Mouse (Mus musculus): ENCODE results near the gene Mon1b.

The Mon1b gene

DNA sequence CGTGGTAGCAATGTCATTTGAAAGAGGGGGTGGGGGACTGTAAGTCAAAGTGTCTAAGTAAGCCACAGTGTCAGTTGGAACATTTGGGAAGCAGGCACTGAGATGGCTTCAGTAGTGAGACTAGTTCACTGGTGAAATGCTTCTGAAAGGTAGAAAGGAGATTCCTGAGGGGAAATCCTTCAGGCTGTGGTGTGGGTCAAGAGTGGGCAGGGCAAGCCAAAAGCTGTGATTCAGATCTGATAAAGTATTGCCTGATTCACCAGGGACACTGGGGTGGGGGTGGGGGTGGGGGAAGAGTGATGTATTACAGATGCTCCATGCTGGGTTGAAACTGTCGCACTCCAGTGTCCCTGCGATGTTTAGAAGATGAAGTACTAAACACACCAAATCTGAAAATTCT is 39.2 kb downstream of the Mon1b start:
- DNase-seq, result no peak

DNA sequence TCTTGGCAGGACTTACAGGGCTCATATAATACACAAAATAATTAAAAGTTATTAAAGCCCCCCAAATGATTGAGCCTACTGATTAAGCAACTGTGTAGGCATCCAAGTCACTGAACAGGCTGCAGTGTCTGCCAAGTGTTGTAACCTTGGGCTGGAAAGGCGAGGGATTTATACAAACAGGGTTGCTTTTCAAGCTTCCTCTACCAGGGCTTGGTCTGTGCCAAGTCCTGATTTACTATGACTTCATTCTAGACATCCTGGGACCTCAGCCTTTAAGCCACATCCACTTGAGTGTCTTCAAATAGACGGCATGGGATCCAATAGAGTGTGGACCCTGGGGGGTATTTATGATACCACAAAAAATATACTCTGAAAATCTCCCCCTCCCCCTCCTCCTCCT is 39.9 kb downstream of the Mon1b start:
- DNase-seq, result peak; percentile 29

- no peak for DNase-seq
Measured at GRCm38 (mm10) chr8:113676811-113677210, 41.4 kb downstream of the Mon1b start.

DNA sequence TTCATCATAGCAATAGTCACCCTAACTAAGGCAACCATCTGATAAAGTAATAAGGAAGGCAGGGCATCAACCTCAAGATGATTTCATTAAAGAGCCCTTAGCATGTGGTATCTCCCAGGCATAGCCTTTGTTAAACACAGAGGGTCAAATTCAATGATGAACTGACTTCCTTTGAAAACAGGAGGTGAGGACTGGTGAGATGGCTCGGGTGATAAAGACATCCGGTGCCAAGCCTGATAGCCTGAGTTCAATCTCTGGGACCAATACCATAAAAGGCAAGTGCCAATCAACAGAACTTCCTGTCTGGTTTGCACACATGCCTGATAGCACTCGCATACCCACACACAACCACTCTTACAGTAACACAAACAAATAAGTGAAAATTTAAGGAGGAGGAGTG is 44.0 kb downstream of the Mon1b start:
- DNase-seq, result no peak

DNA sequence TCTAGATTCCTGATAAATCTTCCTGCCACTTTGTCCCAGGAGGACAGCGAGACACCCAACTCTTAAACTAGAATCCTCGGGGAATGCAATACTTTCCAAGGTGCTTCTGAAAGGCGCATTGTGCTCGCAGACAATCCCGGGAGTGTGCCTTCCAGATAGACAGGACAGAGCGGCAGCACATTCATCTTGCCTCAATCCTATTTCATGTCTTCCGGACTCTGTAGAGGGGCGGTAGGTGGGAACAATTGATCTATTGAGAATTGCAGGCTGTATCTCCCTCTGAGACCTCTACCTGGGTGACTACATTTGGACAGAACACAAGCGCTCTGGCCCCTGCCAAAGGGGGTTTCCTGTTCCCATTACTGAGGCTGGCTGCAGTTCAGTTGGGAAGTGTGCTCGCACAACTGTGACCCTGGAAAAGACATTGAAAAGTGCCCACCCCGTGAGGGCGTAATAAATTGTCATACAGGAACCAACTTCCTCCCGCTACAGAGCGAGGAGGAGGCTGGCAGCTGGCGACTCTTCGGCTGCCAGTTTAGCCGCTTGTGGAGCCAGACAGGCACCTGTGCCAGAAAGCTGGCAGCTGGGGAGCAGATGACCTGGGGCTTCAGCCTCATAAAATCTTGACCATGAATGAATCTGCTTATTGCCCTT is 52.6 kb downstream of the Mon1b start:
- peak; percentile 15 for DNase-seq

- no peak for DNase-seq
Measured at GRCm38 (mm10) chr8:113688543-113688915, 53.1 kb downstream of the Mon1b start.

DNA sequence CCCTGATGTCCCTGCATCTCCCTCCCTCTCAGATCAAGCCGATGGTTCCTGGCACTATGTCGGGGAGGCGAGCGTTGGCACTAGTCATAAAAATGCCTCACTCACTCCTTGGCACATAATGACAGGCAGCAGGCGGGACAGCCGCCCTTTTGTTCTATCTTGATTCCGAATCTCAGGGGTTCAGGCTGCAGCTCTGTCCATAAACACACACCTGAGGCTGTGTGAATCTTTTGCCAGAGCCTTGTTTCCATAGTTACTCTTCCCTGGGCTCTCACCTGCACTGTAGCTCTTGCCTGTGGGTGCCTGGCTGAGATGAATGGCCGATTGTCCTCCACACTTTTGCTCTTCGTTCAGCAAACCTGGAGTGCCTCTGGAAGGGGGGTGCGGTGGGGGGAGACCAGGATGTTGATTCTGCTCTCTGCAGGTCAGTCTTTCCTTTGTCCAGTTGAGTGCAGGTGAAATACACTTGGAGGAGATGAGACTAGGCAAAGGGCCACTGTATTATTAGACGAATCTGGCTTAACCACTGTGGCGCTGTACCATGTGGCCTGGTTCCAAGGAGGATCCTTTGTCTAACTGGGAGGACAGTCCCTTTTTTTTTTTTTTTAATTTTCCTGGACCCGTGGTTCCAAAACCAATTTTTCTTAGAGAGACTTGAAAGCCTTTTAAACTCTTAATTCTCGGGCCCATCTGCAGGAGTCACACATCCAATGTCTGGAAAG is 56.4 kb downstream of the Mon1b start:
- DNase-seq, result no peak

All from kidney, postnatal 10 days (tissue).